Mouse (Mus musculus) gastrocnemius, adult 8-10 months (tissue): ENCODE data around the gene Pcyt1a. TPM values are rescaled to one million over a fixed set of nuclear protein-coding genes. Genes with fewer than 3 reads are reported as not detected.
"Not testable (repeated sequence)": the region's sequence is repeated elsewhere in the genome, so short reads cannot be mapped to it uniquely, and the experiment has no call there.

Source experiments
- DNase-seq, 2 experiments: peaks; one replicate each; pipeline ENCODE4 v3.0.0; 2022; ENCODE audit warnings: low spot score in 2 of 2
- total RNA-seq, 4 experiments: library from RNA; stranded (reverse); gene quantifications; 2 replicates each; pipeline ENCODE4 v1.2.4; 2022

Gene Pcyt1a
- total RNA-seq, 4 experiments from 2014 or later = 124 to 143 (median 130) TPM

GRCm38 (mm10) chr16:32469404-32470105 is 38.8 kb downstream of the Pcyt1a start:
- DNase-seq = no peak

- DNase-seq = no peak
These were observed 41.7 kb downstream of the Pcyt1a start for GRCm38 (mm10) chr16:32472276-32473015.

- DNase-seq = no peak
These were observed 46.6 kb downstream of the Pcyt1a start for GRCm38 (mm10) chr16:32477315-32477714.

GRCm38 (mm10) chr16:32479415-32479814 is 48.7 kb downstream of the Pcyt1a start:
- DNase-seq = no peak

- no peak for DNase-seq
These were observed 53.7 kb downstream of the Pcyt1a start for GRCm38 (mm10) chr16:32484431-32484871.

- no peak for DNase-seq
These were observed 54.5 kb downstream of the Pcyt1a start for GRCm38 (mm10) chr16:32485209-32485608.

- no peak for DNase-seq
These were observed 55.3 kb downstream of the Pcyt1a start for GRCm38 (mm10) chr16:32486046-32486445.

GRCm38 (mm10) chr16:32487234-32488111 is 56.8 kb downstream of the Pcyt1a start, which contains the start of gene Slc51a:
Slc51a (minus strand) TSS chr16:32487879.
- DNase-seq = no peak

GRCm38 (mm10) chr16:32488939-32489338 is 58.2 kb downstream of the Pcyt1a start:
- no peak for DNase-seq

- not testable (repeated sequence) for DNase-seq
These were observed 63.6 kb downstream of the Pcyt1a start for GRCm38 (mm10) chr16:32494371-32494770.

- no peak for DNase-seq
These were observed 65.2 kb downstream of the Pcyt1a start, which contains the start of gene Zdhhc19 for GRCm38 (mm10) chr16:32495965-32496364. Zdhhc19 (plus strand) TSS chr16:32496265.

GRCm38 (mm10) chr16:32498996-32499395 is 68.3 kb downstream of the Pcyt1a start:
- DNase-seq = no peak

GRCm38 (mm10) chr16:32499430-32500037 is 68.8 kb downstream of the Pcyt1a start:
- peak; percentile 62 to 70 for DNase-seq

GRCm38 (mm10) chr16:32501459-32501858 is 70.7 kb downstream of the Pcyt1a start:
- DNase-seq = no peak

- no peak for DNase-seq
These were observed 72.1 kb downstream of the Pcyt1a start for GRCm38 (mm10) chr16:32502621-32503335.

- DNase-seq = no peak
These were observed 72.9 kb downstream of the Pcyt1a start for GRCm38 (mm10) chr16:32503633-32504032.

GRCm38 (mm10) chr16:32506298-32506697 is 75.6 kb downstream of the Pcyt1a start:
- DNase-seq = no peak

GRCm38 (mm10) chr16:32506868-32507267 is 76.1 kb downstream of the Pcyt1a start:
- DNase-seq = no peak

GRCm38 (mm10) chr16:32507407-32507806 is 76.7 kb downstream of the Pcyt1a start:
- peak in 1 of 2 experiments; percentile 40 for DNase-seq

GRCm38 (mm10) chr16:32508035-32508434 is 77.3 kb downstream of the Pcyt1a start:
- no peak for DNase-seq
